Mouse (Mus musculus) midbrain, embryonic 15.5 days (tissue): ENCODE results near the gene Esrrg. TPM values are rescaled to one million over a fixed set of nuclear protein-coding genes. Genes with fewer than 3 reads are reported as not detected.

Experiments
- ATAC-seq: fragments of 200-750 bp; cut with Nextera tagmentation; replicated peaks from 2 replicates; pipeline ENCODE4 v1.8.0; 2017; ENCODE audit warnings: moderate TSS enrichment
- H3K27ac ChIP-seq: fragments of 300-500 bp; sonication (generic); 2 replicates; pipeline ENCODE4 v1.5.1; 2015; ENCODE audit warnings: mild to moderate bottlenecking, inconsistent platforms
- H3K27me3 ChIP-seq: fragments of 300-500 bp; sonication (generic); replicated peaks from 2 replicates; pipeline ENCODE4 v1.6.1; 2015; ENCODE audit warnings: inconsistent platforms
- H3K36me3 ChIP-seq: fragments of 300-500 bp; sonication (generic); replicated peaks from 2 replicates; pipeline ENCODE4 v1.6.1; 2015; ENCODE audit warnings: inconsistent platforms
- H3K4me1 ChIP-seq: fragments of 300-500 bp; sonication (generic); 2 replicates; pipeline ENCODE4 v1.6.1; 2015; ENCODE audit warnings: inconsistent platforms
- H3K4me2 ChIP-seq: fragments of 300-500 bp; sonication (generic); 2 replicates; pipeline ENCODE4 v1.6.1; 2015; ENCODE audit warnings: inconsistent platforms, mild to moderate bottlenecking, moderate library complexity
- H3K4me3 ChIP-seq: fragments of 300-500 bp; sonication (generic); 2 replicates; pipeline ENCODE4 v1.5.1; 2015; ENCODE audit warnings: mild to moderate bottlenecking, inconsistent platforms
- H3K9ac ChIP-seq: fragments of 300-500 bp; sonication (generic); 2 replicates; pipeline ENCODE4 v1.6.1; 2015; ENCODE audit warnings: mild to moderate bottlenecking, inconsistent platforms
- H3K9me3 ChIP-seq: fragments of 300-500 bp; sonication (generic); 2 replicates; pipeline ENCODE4 v1.6.1; 2016; ENCODE audit warnings: inconsistent platforms
- WGBS: fragments of 180-500 bp; shearing (Covaris S2); methylation state at CpG from one replicate; pipeline ENCODE4 v1.1.7; 2015; ENCODE audit warnings: mixed read lengths; 5-methylcytosine and 5-hydroxymethylcytosine counted together
- polyA plus RNA-seq: library from polyadenylated mRNA; unstranded; fragments of >200 nt; fragmentation: Nextera tagmentation; extraction: Ambion mirVana; gene quantifications from 2 replicates; pipeline ENCODE4 v1.2.1, GENCODE M21; 2015

Esrrg gene
- polyA plus RNA-seq, 1 experiment from 2014 or later, result 29.0 TPM

- H3K4me3 ChIP-seq, result peak overlapping the region; percentile 44
- peaks cover 52% of the 10 kb centered on the region for H3K4me1 ChIP-seq
- no peaks in the 10 kb centered on the region for H3K36me3 ChIP-seq
- peaks cover 69% of the 10 kb centered on the region for H3K27me3 ChIP-seq
- no peaks in the 10 kb centered on the region for H3K9me3 ChIP-seq
- H3K9ac ChIP-seq, result no peak overlapping the region
- ATAC-seq, result no peak
- peak overlapping the region; percentile 88 for H3K4me2 ChIP-seq
- no peak overlapping the region for H3K27ac ChIP-seq
- 3% methylated on average over 16 of the region's 16 CpGs for WGBS
Observed at GRCm38 (mm10) chr1:187609853-187610230, 1.3 kb downstream of the Esrrg start.

- Histone ChIP-seq H3K36me3 (no peaks in the 10 kb centered on the region), H3K27me3 (peaks cover 67% of the 10 kb centered on the region), H3K9me3 (no peaks in the 10 kb centered on the region), H3K27ac (no peak overlapping the region), H3K9ac (no peak overlapping the region), H3K4me3 (no peak overlapping the region), H3K4me2 (no peak overlapping the region), H3K4me1 (peaks cover 46% of the 10 kb centered on the region)
- WGBS, result 36% methylated on average over 9 of the region's 9 CpGs
- ATAC-seq, result no peak
Observed at GRCm38 (mm10) chr1:187610336-187610948, 1.9 kb downstream of the Esrrg start.

DNA sequence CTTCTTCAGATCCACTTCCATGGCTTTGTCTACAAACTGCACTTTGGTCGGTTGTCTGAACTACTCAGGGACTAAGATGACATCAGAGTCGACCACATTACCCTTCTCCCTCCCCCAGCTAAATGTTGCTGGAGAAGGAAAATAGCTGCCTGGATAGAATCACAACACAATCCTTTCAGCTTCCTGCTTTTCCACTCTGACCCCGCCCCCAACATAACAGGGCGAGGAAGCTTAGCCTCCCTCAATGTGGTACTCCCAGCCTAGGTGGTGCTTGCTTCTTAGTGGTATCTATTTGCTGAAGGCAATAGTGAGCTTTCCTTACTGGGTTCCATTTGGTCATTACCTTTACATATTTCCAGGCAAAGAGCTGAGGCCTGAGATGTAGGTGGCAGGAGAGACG lies 3.3 kb downstream of the Esrrg start:
- H3K27ac ChIP-seq, result no peak overlapping the region
- H3K27me3 ChIP-seq, result peaks cover 60% of the 10 kb centered on the region
- H3K4me2 ChIP-seq, result no peak overlapping the region
- H3K9ac ChIP-seq, result no peak overlapping the region
- H3K9me3 ChIP-seq, result no peaks in the 10 kb centered on the region
- no peaks in the 10 kb centered on the region for H3K36me3 ChIP-seq
- peaks cover 31% of the 10 kb centered on the region for H3K4me1 ChIP-seq
- no peak overlapping the region for H3K4me3 ChIP-seq
- 51% methylated on average over 5 of the region's 5 CpGs for WGBS
- ATAC-seq, result no peak

- Histone ChIP-seq H3K27me3 (peaks cover 46% of the 10 kb centered on the region), H3K9me3 (no peaks in the 10 kb centered on the region), H3K9ac (no peak overlapping the region), H3K27ac (no peak overlapping the region), H3K36me3 (no peaks in the 10 kb centered on the region), H3K4me1 (peaks cover 18% of the 10 kb centered on the region), H3K4me2 (no peak overlapping the region), H3K4me3 (no peak overlapping the region)
- WGBS, result 76% methylated on average over 3 of the region's 3 CpGs
- no peak for ATAC-seq
Observed at GRCm38 (mm10) chr1:187613277-187613676, 4.7 kb downstream of the Esrrg start.

DNA sequence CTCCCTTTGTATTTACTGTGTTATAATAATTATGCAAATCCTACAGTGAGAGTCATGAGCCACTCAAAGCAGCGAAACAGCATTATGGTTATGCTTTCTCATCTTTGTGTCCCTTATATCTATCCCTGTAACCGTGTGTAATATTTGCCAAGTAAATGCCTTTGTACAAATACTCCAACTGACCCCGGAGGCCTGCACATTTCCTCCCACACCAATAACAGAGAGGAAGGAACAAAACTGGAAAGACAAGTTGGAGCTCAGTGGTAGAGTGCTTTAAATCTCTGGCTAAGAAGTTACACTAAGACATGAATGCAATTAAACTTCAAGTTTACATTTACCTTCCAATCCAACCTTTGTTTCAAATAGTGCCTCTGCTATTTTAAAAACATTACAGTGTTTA lies 15.4 kb downstream of the Esrrg start:
- Histone ChIP-seq H3K27me3 (no peaks in the 10 kb centered on the region), H3K4me2 (no peak overlapping the region)
- WGBS, result 81% methylated on average over 3 of the region's 3 CpGs

GRCm38 (mm10) chr1:187630361-187630760 lies 21.8 kb downstream of the Esrrg start:
- H3K9me3 ChIP-seq, result no peaks in the 10 kb centered on the region
- WGBS, result 87% methylated on average over 8 of the region's 8 CpGs

More for the DNA sequence above, 15.4 kb downstream of the Esrrg start:
- no peak overlapping the region for H3K9ac ChIP-seq
- no peak overlapping the region for H3K4me3 ChIP-seq
- H3K36me3 ChIP-seq, result no peaks in the 10 kb centered on the region
- no peaks in the 10 kb centered on the region for H3K4me1 ChIP-seq
- no peak overlapping the region for H3K27ac ChIP-seq
- ATAC-seq, result no peak
- H3K9me3 ChIP-seq, result no peaks in the 10 kb centered on the region

GRCm38 (mm10) chr1:187631486-187631885 lies 22.9 kb downstream of the Esrrg start:
- H3K36me3 ChIP-seq, result no peaks in the 10 kb centered on the region
- no peak overlapping the region for H3K4me3 ChIP-seq
- H3K9me3 ChIP-seq, result no peaks in the 10 kb centered on the region
- no peaks in the 10 kb centered on the region; the same call in 1 of the 2 replicates for H3K27me3 ChIP-seq
- no peak for ATAC-seq
- no peaks in the 10 kb centered on the region for H3K4me1 ChIP-seq
- H3K27ac ChIP-seq, result no peak overlapping the region
- 82% methylated on average over 8 of the region's 8 CpGs for WGBS
- no peak overlapping the region for H3K4me2 ChIP-seq
- no peak overlapping the region for H3K9ac ChIP-seq

More at GRCm38 (mm10) chr1:187630361-187630760, 21.8 kb downstream of the Esrrg start:
- ATAC-seq, result no peak
- no peaks in the 10 kb centered on the region for H3K4me1 ChIP-seq
- no peak overlapping the region for H3K4me2 ChIP-seq
- H3K27me3 ChIP-seq, result no peaks in the 10 kb centered on the region; the same call in 1 of the 2 replicates
- H3K9ac ChIP-seq, result no peak overlapping the region
- no peak overlapping the region for H3K27ac ChIP-seq
- H3K36me3 ChIP-seq, result no peaks in the 10 kb centered on the region
- H3K4me3 ChIP-seq, result no peak overlapping the region

GRCm38 (mm10) chr1:187645258-187645657 lies 36.7 kb downstream of the Esrrg start:
- Histone ChIP-seq H3K27ac (no peak overlapping the region), H3K9ac (no peak overlapping the region), H3K27me3 (no peaks in the 10 kb centered on the region), H3K4me2 (no peak overlapping the region), H3K4me1 (peaks cover 6% of the 10 kb centered on the region), H3K36me3 (no peaks in the 10 kb centered on the region), H3K9me3 (no peaks in the 10 kb centered on the region), H3K4me3 (no peak overlapping the region)
- WGBS, result 92% methylated on average over 8 of the region's 8 CpGs
- no peak for ATAC-seq

GRCm38 (mm10) chr1:187648551-187648950 lies 40.0 kb downstream of the Esrrg start:
- no peak overlapping the region for H3K27ac ChIP-seq
- no peaks in the 10 kb centered on the region for H3K9me3 ChIP-seq
- 92% methylated on average over 8 of the region's 8 CpGs for WGBS
- H3K27me3 ChIP-seq, result no peaks in the 10 kb centered on the region
- no peak overlapping the region for H3K4me3 ChIP-seq
- no peak overlapping the region for H3K9ac ChIP-seq
- H3K4me2 ChIP-seq, result no peak overlapping the region
- peaks cover 19% of the 10 kb centered on the region for H3K4me1 ChIP-seq
- ATAC-seq, result no peak
- no peaks in the 10 kb centered on the region for H3K36me3 ChIP-seq

DNA sequence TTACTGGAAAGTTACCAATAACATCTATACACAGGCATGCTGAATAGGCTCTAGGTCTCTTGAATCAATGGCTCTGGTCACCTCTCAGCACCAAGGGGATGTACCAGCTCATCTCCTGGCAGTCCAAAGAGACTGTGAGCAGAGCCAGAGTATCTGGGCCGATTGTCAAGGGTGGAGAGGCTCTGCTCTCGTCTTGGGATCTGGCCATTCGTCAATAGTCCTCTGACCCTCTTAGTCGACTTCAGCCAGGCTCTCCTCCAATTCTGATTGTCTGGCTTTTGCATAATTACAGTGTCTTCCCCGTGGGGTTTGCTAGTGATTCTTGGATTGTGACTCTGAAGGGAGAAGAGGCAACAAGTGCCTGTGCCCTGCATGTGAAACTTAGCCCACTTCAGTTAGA lies 41.3 kb downstream of the Esrrg start:
- Histone ChIP-seq H3K4me2 (peak overlapping the region; percentile 97; the same call in 1 of the 2 replicates), H3K9me3 (no peaks in the 10 kb centered on the region), H3K27me3 (no peaks in the 10 kb centered on the region), H3K4me3 (no peak overlapping the region), H3K36me3 (no peaks in the 10 kb centered on the region), H3K27ac (no peak overlapping the region), H3K9ac (no peak overlapping the region), H3K4me1 (peaks cover 19% of the 10 kb centered on the region)
- no peak for ATAC-seq
- WGBS, result 49% methylated on average over 5 of the region's 5 CpGs

DNA sequence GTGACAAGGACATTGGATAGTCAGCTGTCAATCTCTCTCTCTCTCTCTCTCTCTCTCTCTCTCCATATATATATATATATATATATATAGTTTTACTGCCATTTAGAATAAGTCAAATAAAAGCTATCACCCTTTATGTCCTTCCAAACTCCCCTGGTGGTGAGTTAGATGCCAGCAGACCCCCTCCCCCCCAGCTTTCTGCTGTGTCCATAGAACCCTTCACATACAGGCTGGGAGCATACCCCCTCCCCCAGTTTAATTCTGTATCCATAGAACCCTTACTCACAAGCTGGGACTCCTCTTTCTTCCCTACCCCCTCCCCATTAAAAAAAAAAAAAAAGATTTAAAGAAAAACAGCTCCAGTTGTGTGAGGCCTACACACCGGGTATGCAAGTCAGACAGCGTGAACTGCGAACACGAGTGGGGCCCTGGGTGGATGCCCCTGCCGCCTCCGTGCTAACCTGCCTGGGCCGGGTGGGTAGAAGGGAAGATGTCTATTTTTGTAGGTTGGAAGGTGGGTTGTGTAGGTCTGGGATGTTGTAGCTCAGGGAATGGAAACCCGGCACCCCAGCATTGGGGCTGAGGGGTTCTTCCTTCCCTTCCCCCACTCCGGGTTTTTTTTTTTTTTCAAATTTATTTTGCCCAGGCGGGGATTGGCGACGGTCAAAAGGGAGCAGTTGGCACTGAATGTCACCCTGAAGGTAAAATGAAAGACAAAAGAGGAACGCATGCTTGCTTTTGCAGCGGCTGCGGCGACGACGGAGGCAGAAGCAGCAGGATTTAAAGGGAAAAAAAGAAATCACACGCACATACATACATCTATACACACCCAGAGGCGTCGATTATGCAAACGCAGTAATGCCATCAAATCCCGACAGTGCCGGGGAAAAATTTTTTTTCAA lies 42.4 kb downstream of the Esrrg start:
- 5% methylated on average over 24 of the region's 24 CpGs for WGBS

GRCm38 (mm10) chr1:187651688-187652241 lies 43.2 kb downstream of the Esrrg start:
- Histone ChIP-seq H3K36me3 (no peaks in the 10 kb centered on the region), H3K27ac (peak overlapping the region; percentile 88), H3K9me3 (no peaks in the 10 kb centered on the region), H3K4me3 (peak overlapping the region; percentile 86), H3K9ac (peak overlapping the region; percentile 88), H3K27me3 (no peaks in the 10 kb centered on the region), H3K4me2 (peak overlapping the region; percentile 97), H3K4me1 (peaks cover 19% of the 10 kb centered on the region)
- under 1% methylated on average over 44 of the region's 47 CpGs for WGBS
- peak; percentile 88 for ATAC-seq

More for the DNA sequence above, 42.4 kb downstream of the Esrrg start:
- Histone ChIP-seq H3K9ac (peak overlapping the region; percentile 88), H3K4me3 (peak overlapping the region; percentile 86), H3K27me3 (no peaks in the 10 kb centered on the region), H3K4me2 (peak overlapping the region; percentile 97), H3K27ac (peak overlapping the region; percentile 88), H3K4me1 (peaks cover 19% of the 10 kb centered on the region), H3K36me3 (no peaks in the 10 kb centered on the region), H3K9me3 (no peaks in the 10 kb centered on the region)
- ATAC-seq, result peak; percentile 57
